Mouse (Mus musculus) liver, embryonic 12.5 days (tissue): ENCODE measurements at regions not wholly inside any gene's neighbourhood (a gene's known extent, or its start where the extent isn't known, plus 50 kb on each side); places are given as distances from the start of the nearest gene placed in this dataset.

Experiments
- ATAC-seq: fragments of 200-750 bp; cut with Nextera tagmentation; 2 replicates; pipeline ENCODE4 v1.8.0; 2017; ENCODE audit warnings: moderate number of reproducible peaks, mild to moderate bottlenecking, moderate library complexity
- H3K27ac ChIP-seq: fragments of 300-500 bp; sonication (generic); 2 replicates; pipeline ENCODE4 v1.5.1; 2016; ENCODE audit warnings: mild to moderate bottlenecking
- H3K27me3 ChIP-seq: fragments of 300-500 bp; sonication (generic); replicated peaks from 2 replicates; pipeline ENCODE4 v1.6.1; 2016; ENCODE audit warnings: mild to moderate bottlenecking, moderate library complexity
- H3K36me3 ChIP-seq: fragments of 300-500 bp; sonication (generic); 2 replicates; pipeline ENCODE4 v1.6.1; 2016; ENCODE audit warnings: mild to moderate bottlenecking, moderate library complexity
- H3K4me1 ChIP-seq: fragments of 300-500 bp; sonication (generic); 2 replicates; pipeline ENCODE4 v1.6.1; 2016
- H3K4me2 ChIP-seq: fragments of 300-500 bp; sonication (generic); 2 replicates; pipeline ENCODE4 v1.6.1; 2016; ENCODE audit warnings: mild to moderate bottlenecking, moderate library complexity
- H3K4me3 ChIP-seq: fragments of 300-500 bp; sonication (generic); 2 replicates; pipeline ENCODE4 v1.5.1; 2016; ENCODE audit warnings: mild to moderate bottlenecking, moderate library complexity
- H3K9ac ChIP-seq: fragments of 300-500 bp; sonication (generic); 2 replicates; pipeline ENCODE4 v1.6.1; 2016; ENCODE audit warnings: mild to moderate bottlenecking, moderate library complexity
- H3K9me3 ChIP-seq: fragments of 300-500 bp; sonication (generic); replicated peaks from 2 replicates; pipeline ENCODE4 v1.6.1; 2016; ENCODE audit warnings: mild to moderate bottlenecking, moderate library complexity
- WGBS: fragments of 180-500 bp; shearing (Covaris S2); methylation state at CpG from one replicate; pipeline ENCODE4 v1.1.7; 2016; ENCODE audit not compliant: insufficient replicate concordance; 5-methylcytosine and 5-hydroxymethylcytosine counted together

DNA sequence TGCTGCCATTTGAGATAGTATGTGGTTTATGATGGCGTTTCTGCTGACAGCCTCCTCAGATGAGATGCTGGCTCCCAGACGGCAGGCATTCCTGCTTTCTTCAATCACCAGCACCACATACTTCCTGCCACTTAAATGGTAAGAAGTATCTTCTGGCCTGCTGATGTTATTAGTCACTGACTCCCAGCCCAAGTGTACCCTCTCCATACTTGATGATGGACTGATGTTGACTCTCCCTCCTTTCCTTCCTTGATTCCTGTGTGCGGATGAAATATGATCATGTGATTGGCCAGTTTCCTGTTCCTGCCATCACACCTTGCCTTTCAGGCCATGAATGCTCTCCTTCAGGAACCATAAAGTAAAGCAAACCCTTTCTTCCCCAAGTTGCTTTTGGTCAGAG is 50.8 kb upstream of the Rpl10-ps3 start:
- WGBS: 51% methylated on average over 3 of the region's 3 CpGs
- H3K9me3 ChIP-seq: no peaks in the 10 kb centered on the region
- H3K27ac ChIP-seq: no peak overlapping the region
- no peaks in the 10 kb centered on the region for H3K4me1 ChIP-seq
- no peak overlapping the region for H3K4me3 ChIP-seq
- H3K36me3 ChIP-seq: no peaks in the 10 kb centered on the region
- H3K9ac ChIP-seq: no peak overlapping the region
- no peak overlapping the region for H3K4me2 ChIP-seq
- ATAC-seq: no peak
- H3K27me3 ChIP-seq: no peaks in the 10 kb centered on the region

- WGBS: 59% methylated on average over 7 of the region's 7 CpGs
- no peaks in the 10 kb centered on the region for H3K4me1 ChIP-seq
- no peak for ATAC-seq
- H3K27ac ChIP-seq: no peak overlapping the region
- H3K36me3 ChIP-seq: no peaks in the 10 kb centered on the region
- no peaks in the 10 kb centered on the region for H3K9me3 ChIP-seq
- no peak overlapping the region for H3K4me3 ChIP-seq
- H3K9ac ChIP-seq: no peak overlapping the region
- H3K4me2 ChIP-seq: no peak overlapping the region
- H3K27me3 ChIP-seq: no peaks in the 10 kb centered on the region
Measured at GRCm38 (mm10) chr9:50396051-50396450, 51.3 kb upstream of the Rpl10-ps3 start.

- Histone ChIP-seq H3K4me3 (no peak overlapping the region), H3K9me3 (no peaks in the 10 kb centered on the region), H3K9ac (no peak overlapping the region), H3K36me3 (no peaks in the 10 kb centered on the region), H3K27me3 (no peaks in the 10 kb centered on the region), H3K4me1 (no peaks in the 10 kb centered on the region), H3K4me2 (no peak overlapping the region), H3K27ac (no peak overlapping the region)
- ATAC-seq: no peak
- WGBS: 66% methylated on average over 4 of the region's 4 CpGs
Measured at GRCm38 (mm10) chr9:50408396-50408795, 63.6 kb upstream of the Rpl10-ps3 start.

DNA sequence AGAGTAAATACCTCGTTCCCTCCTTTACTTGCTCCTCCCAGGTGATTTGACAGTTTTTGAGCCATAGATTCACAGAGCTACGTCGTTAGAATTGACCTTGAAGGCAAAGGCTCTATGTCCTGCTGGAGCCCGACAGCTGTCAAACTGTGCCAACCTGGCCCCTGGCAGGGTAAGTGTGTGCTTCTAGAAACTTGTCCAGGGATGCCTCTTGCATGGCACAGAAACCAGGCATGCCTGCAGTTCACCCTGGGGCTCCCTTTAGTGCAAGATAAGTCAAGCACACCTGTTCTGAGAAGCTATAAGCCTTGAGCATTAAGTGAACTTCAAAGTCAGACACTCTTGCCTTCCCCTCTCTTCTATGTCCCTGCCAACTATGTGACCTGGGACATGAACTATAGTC is 64.1 kb upstream of the Rpl10-ps3 start:
- no peaks in the 10 kb centered on the region for H3K4me1 ChIP-seq
- H3K4me3 ChIP-seq: no peak overlapping the region
- no peaks in the 10 kb centered on the region for H3K27me3 ChIP-seq
- H3K36me3 ChIP-seq: no peaks in the 10 kb centered on the region
- WGBS: 62% methylated on average over 4 of the region's 4 CpGs
- no peak overlapping the region for H3K27ac ChIP-seq
- no peaks in the 10 kb centered on the region for H3K9me3 ChIP-seq
- ATAC-seq: no peak
- H3K9ac ChIP-seq: no peak overlapping the region
- H3K4me2 ChIP-seq: no peak overlapping the region

- Histone ChIP-seq H3K4me3 (no peak overlapping the region), H3K4me1 (no peaks in the 10 kb centered on the region), H3K4me2 (no peak overlapping the region), H3K36me3 (no peaks in the 10 kb centered on the region), H3K9ac (no peak overlapping the region), H3K27me3 (no peaks in the 10 kb centered on the region), H3K9me3 (no peaks in the 10 kb centered on the region), H3K27ac (no peak overlapping the region)
- WGBS: 68% methylated on average over 8 of the region's 8 CpGs
- ATAC-seq: no peak
Measured at GRCm38 (mm10) chr9:50412986-50413385, 68.2 kb upstream of the Rpl10-ps3 start.

GRCm38 (mm10) chr9:50413514-50414335 is 69.0 kb upstream of the Rpl10-ps3 start:
- Histone ChIP-seq H3K27me3 (no peaks in the 10 kb centered on the region), H3K36me3 (no peaks in the 10 kb centered on the region), H3K4me2 (no peak overlapping the region), H3K4me1 (no peaks in the 10 kb centered on the region), H3K9me3 (no peaks in the 10 kb centered on the region), H3K27ac (no peak overlapping the region), H3K9ac (no peak overlapping the region), H3K4me3 (no peak overlapping the region)
- 64% methylated on average over 9 of the region's 9 CpGs for WGBS
- ATAC-seq: no peak

GRCm38 (mm10) chr9:50414796-50415340 is 70.1 kb upstream of the Rpl10-ps3 start:
- Histone ChIP-seq H3K4me3 (no peak overlapping the region), H3K9me3 (no peaks in the 10 kb centered on the region), H3K27ac (no peak overlapping the region), H3K9ac (no peak overlapping the region), H3K4me1 (no peaks in the 10 kb centered on the region), H3K4me2 (no peak overlapping the region), H3K36me3 (no peaks in the 10 kb centered on the region), H3K27me3 (no peaks in the 10 kb centered on the region)
- WGBS: 63% methylated on average over 6 of the region's 6 CpGs
- ATAC-seq: no peak

- no peak overlapping the region for H3K9ac ChIP-seq
- 11% methylated on average over 3 of the region's 3 CpGs for WGBS
Measured at GRCm38 (mm10) chr9:50416677-50417076, 71.9 kb upstream of the Rpl10-ps3 start.

DNA sequence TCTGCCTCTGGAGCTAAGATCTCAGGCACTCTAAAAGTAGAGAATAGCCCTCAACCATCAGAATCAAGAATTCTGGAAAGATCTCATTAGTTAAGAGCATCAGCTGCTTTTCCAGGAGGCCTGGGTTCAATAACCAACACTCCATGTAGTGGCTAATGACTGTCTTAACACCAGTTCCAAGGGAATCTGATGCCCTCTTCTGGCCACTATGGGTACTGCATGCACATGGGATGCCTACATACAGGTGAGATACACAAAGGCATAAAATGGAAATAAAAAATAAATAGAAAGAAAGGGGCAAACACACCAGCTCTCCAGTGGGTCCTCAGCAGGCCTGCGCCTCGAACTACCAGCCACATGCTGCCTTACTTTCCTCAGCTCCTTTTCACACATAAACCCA is 73.3 kb upstream of the Plet1 start:
- no peak for ATAC-seq
- 64% methylated on average over 2 of the region's 2 CpGs for WGBS

More at GRCm38 (mm10) chr9:50416677-50417076, 71.9 kb upstream of the Rpl10-ps3 start:
- Histone ChIP-seq H3K9me3 (0 out of 2 replicates have a peak, but pooled peaks cover 6% of the 10 kb centered on the region), H3K4me3 (no peak overlapping the region), H3K27me3 (no peaks in the 10 kb centered on the region), H3K27ac (no peak overlapping the region), H3K4me1 (no peaks in the 10 kb centered on the region), H3K4me2 (no peak overlapping the region), H3K36me3 (no peaks in the 10 kb centered on the region)
- ATAC-seq: no peak

GRCm38 (mm10) chr9:50421572-50422285 is 72.6 kb upstream of the Plet1 start:
- Histone ChIP-seq H3K4me1 (no peaks in the 10 kb centered on the region), H3K36me3 (no peaks in the 10 kb centered on the region), H3K27me3 (no peaks in the 10 kb centered on the region), H3K9me3 (0 out of 2 replicates have a peak, but pooled peaks cover 6% of the 10 kb centered on the region), H3K27ac (no peak overlapping the region), H3K9ac (no peak overlapping the region), H3K4me2 (no peak overlapping the region), H3K4me3 (no peak overlapping the region)
- WGBS: 79% methylated on average over 23 of the region's 23 CpGs
- no peak for ATAC-seq

More for the DNA sequence above, 73.3 kb upstream of the Plet1 start:
- Histone ChIP-seq H3K27me3 (no peaks in the 10 kb centered on the region), H3K36me3 (no peaks in the 10 kb centered on the region), H3K4me1 (no peaks in the 10 kb centered on the region), H3K9me3 (0 out of 2 replicates have a peak, but pooled peaks cover 6% of the 10 kb centered on the region), H3K9ac (no peak overlapping the region), H3K4me3 (no peak overlapping the region), H3K27ac (no peak overlapping the region), H3K4me2 (no peak overlapping the region)

GRCm38 (mm10) chr9:50425866-50426495 is 68.3 kb upstream of the Plet1 start:
- ATAC-seq: no peak
- WGBS: 36% methylated on average over 4 of the region's 4 CpGs

DNA sequence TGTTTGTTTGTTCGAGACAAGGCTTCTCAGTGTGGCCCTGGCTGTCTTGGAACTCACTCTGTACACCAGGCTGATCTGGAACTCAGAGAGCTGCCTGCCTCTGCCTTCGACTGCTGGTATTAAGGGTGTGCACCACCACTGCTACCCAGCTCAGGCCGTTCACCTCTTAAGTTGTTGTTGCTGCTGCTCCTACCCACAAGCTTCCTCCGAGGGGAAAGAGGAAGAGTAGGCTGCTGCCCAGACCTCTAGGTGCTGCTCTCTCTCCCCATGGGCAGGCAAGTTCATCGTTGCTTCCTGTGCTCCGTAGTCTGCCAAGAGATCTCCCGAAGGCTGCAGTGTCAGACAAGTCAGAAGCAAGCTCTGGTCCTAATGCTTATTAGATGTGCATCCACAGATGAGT is 64.2 kb upstream of the Plet1 start:
- H3K27ac ChIP-seq: no peak overlapping the region
- 28% methylated on average over 7 of the region's 7 CpGs for WGBS
- ATAC-seq: no peak

More at GRCm38 (mm10) chr9:50425866-50426495, 68.3 kb upstream of the Plet1 start:
- H3K27ac ChIP-seq: no peak overlapping the region
- H3K9ac ChIP-seq: no peak overlapping the region
- no peak overlapping the region for H3K4me3 ChIP-seq
- H3K4me1 ChIP-seq: no peaks in the 10 kb centered on the region
- no peak overlapping the region for H3K4me2 ChIP-seq
- no peaks in the 10 kb centered on the region for H3K27me3 ChIP-seq
- 0 out of 2 replicates have a peak, but pooled peaks cover 3% of the 10 kb centered on the region for H3K9me3 ChIP-seq
- H3K36me3 ChIP-seq: no peaks in the 10 kb centered on the region

More for the DNA sequence above, 64.2 kb upstream of the Plet1 start:
- Histone ChIP-seq H3K27me3 (no peaks in the 10 kb centered on the region), H3K36me3 (no peaks in the 10 kb centered on the region), H3K4me3 (no peak overlapping the region), H3K9me3 (no peaks in the 10 kb centered on the region), H3K9ac (no peak overlapping the region), H3K4me1 (no peaks in the 10 kb centered on the region), H3K4me2 (no peak overlapping the region)
